Mouse (Mus musculus): ENCODE data around the gene Cald1.

Cald1 gene

GRCm38 (mm10) chr6:34598121-34599065, at the start of gene Cald1:
Cald1 (plus strand) TSS chr6:34598500.
- DNase-seq (ENCODE audit: low read depth, low spot score), result peak; percentile 61

DNA sequence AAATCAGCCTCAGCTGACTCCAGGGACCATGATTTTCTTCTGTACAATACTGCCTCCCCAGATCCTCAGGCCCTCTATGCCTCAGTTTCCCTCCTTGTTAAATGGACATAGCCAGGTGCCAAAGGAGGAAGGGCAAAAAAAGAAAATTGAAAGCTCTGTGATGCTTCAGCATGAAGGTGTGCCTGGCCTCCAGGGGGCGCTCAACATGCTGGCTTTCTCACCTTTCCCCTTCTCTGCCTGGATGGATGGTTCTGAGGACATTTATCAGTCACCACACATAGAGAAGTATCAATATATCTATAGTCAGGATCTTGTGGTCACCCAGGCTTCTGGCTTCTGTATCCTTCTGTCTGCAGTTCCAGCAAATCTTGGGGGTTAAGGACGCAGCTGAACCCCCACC, 49.3 kb upstream of the Cald1 start:
- DNase-seq (ENCODE audit: low read depth, low spot score), result peak; percentile 35

DNA sequence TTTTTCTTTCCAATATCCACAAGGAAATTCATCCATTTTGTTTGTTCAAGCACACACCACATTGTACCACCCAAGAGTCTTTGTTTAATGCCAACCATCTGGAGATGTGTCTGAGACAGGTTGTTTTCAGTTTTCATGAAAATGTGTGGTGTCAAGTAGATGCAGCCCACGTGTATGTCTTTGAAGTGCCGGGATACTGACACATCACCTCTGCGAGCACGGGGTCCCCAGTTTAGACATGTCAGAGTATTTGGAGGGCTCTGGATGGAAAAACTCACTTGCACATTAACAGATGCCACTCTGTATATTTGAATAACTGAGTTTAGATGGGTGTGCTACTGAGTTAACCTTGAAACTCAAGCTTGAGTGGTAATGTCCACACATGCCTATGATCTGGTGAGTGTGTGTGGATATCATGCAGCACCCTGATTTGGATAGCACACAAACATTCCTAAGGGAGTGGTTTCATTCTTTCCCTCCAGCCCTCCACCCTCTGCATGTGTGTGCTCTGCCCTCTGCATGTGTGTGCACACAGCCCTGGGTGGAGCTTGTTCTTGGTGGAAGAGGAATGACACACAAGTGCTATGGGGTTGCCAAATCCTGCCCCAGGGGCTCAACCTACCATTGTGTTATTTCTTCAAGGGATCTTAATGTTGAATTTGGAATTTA, 45.7 kb upstream of the Cald1 start:
- no peak for DNase-seq (ENCODE audit: low read depth, low spot score)

DNA sequence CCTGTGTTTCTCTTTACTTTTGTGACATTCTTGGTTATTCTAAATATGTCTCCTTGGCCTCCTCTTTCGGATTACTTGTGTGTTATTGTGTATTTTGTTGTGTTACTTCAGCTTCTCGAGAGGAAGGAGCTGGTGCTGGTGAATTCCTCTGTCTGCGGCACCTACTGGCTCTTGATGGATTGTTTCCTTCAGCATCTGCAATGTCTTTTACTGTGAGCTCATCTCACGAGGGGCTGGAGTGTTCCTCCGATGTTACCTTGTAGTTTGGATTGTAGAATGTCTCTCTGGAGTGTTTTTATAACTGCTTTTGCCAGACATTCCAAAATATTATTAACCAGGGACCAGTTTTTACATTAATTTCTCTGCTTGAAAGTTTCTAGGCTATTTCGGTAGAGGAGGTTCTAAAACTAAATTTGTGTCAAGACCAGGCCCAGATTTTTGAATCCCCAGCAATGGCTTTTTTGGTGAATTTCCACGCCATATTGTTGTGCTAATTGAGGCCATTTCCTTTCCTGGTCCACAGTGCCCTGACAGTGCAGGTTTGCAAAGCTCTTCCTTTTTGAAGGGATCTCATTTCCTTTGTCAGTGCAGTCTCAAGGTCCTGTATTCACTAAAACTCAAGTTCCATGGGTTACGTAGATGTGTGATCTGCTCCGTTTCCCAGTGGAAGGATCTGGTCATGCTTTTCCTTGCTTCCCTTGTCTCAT, 43.9 kb upstream of the Cald1 start:
- no peak for DNase-seq (ENCODE audit: low read depth, low spot score)

- no peak for DNase-seq (ENCODE audit: low read depth, low spot score)
Observed at GRCm38 (mm10) chr6:34559521-34559920, 38.8 kb upstream of the Cald1 start.

DNA sequence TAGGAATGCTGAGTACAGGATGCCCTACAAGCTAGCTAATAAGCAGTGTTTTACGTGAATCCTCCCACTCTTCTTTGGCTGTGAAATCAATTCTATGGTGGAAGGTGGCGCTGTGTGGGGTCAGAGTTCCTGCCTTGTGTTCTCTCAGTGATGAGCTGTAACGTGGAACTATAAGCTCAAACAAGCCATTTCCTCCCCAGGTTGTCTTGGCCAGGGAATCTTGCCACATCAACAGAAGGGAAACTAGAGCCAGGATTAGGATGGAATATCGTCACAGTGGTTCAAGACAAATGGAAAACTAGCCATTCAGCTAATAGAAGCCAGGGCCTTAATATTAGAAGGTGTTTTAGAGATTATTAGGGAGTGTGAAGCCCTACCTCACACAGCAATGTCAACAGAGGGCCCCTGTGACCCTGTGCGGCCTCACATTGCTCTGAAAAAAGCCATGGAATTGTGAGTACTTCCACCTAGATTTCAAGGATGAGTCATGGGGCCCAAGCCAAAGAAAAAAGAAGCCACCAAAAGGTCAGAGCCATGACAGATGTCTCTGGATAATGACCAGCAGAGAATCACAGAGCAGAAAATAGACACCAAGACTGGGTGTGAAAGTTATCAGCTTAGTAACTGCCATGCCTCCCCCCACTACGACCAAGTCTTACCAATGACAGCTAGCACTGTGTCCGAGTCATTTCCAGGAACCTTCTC, 33.0 kb upstream of the Cald1 start:
- DNase-seq (ENCODE audit: low read depth, low spot score), result no peak

DNA sequence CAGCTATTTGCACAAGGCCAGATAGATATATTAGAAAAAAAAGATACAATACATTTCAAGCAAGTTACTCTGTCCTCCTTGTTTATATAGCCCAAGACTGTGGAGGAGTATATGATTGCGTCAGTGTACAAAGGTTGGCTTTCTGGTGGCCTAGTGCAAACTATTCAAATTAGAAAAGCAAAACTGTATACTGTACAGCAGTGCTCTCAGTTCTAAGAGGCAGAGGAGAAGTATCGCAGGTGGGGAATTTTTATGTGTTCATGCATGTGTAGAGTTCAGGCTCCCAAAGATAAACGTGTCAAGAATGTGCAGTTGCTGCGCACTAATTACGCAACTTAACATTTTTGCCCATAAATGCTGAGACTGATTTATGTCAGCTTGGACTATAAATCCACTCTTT, 31.0 kb upstream of the Cald1 start:
- no peak for DNase-seq (ENCODE audit: low read depth, low spot score)

GRCm38 (mm10) chr6:34579504-34580068, 18.7 kb upstream of the Cald1 start:
- DNase-seq (ENCODE audit: low read depth, low spot score), result no peak

GRCm38 (mm10) chr6:34583365-34583764, 14.9 kb upstream of the Cald1 start:
- DNase-seq (ENCODE audit: low read depth, low spot score), result no peak

- no peak for DNase-seq (ENCODE audit: low read depth, low spot score)
Observed at GRCm38 (mm10) chr6:34588066-34588465, 10.2 kb upstream of the Cald1 start.

DNA sequence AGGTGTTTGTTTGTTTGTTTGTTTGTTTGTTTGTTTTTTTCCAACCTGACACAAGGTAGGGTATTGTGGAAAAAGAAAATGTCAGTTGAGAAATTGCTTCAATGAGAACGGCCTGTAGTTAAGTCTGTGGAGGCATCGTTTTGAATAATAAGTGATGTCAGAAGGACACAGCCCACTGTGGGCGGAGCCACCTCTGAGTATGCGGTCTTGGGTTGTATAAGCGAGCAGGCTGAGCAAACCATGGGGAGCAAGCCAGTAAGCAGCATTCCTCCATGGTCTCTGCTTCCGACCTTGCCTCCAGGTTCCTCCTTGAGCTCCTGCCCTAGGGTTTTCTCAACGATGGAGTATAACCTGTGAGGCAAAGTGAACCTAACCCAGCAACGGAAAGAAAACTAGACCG, 7.6 kb upstream of the Cald1 start:
- no peak for DNase-seq (ENCODE audit: low read depth, low spot score)

DNA sequence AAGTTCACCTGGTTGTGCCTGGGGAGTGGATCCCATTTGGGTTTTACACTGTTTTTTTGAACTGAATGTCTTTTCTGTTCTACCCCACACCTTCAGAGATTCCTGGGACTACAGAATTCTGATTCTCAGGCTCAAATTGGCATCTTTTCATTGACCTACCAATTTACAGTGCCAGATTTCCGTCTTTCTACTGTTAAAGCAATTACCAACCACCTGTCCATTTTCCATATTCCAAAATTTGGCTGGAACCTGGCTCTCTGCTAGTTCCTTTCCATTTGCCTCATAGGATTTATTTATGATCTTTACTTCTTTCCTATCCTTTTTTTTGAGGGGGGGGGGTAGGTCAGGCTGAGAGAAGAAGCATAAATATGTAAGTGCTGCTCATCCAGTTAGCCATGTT, 4.9 kb upstream of the Cald1 start:
- no peak for DNase-seq (ENCODE audit: low read depth, low spot score)

- no peak for DNase-seq (ENCODE audit: low read depth, low spot score)
Observed at GRCm38 (mm10) chr6:34597316-34597715, 984 bp upstream of the Cald1 start.

DNA sequence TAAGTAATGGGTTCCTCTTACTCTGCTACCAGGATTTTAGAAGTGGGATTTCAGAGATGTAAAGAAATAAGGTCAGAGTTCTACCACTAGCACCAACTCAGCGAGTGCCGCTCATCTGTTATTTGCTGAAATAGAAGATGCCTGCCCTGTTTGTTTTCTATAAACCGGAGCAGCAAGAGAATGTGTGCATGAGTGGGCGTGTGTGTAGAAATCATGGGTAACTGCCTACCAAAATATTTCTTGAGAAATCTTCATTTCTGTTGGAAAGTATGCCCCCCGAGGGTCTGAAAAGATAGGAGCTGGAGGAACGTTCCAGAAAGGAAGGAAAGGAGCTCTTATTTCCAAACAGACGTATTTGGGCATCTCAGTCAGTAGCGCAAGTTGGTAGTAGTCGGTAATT, 871 bp downstream of the Cald1 start:
- no peak for DNase-seq (ENCODE audit: low read depth, low spot score)

- DNase-seq (ENCODE audit: low read depth, low spot score), result no peak
Observed at GRCm38 (mm10) chr6:34599631-34600111, 1.4 kb downstream of the Cald1 start.

GRCm38 (mm10) chr6:34600850-34601249, 2.5 kb downstream of the Cald1 start:
- no peak for DNase-seq (ENCODE audit: low read depth, low spot score)

DNA sequence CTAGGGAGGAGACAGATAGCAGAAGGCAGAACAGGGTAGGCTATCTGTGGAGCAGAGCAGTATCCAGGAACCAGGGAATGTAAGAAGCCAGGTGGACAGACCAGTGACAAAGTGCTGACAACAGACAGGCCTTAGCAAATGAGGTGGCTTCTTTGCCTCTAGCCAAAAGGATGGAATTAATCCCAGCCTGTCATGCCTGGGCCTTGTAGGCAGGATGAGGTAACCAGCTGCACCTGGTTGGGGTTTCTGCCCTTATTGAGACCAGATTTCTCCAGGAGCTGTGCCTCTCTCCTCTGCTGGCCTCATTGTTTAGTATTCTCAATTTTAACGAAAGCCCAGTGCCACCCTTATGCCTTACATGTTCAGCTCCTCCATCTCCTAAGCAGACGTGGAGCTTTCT, 3.8 kb downstream of the Cald1 start:
- peak; percentile 55 for DNase-seq (ENCODE audit: low read depth, low spot score)

DNA sequence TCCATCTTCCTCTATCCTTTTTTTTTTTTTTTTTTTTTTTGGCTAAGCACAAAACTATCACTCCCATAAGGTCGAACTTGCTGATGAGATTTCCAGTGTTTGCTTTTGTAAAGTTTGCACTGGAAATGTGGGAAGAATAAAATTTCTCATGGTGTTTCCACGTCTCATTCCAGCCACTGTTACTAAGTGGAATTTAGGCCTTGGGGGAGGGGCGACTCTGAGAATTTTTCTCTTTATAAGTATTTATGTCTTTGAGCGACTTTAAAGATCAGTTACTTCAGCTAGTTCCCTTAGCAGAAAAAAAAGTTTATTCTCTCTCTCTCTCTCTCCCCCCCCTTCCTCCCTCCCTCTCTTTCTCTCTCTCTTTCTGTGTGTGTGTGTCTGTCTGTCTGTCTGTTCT, 8.1 kb downstream of the Cald1 start:
- DNase-seq (ENCODE audit: low read depth, low spot score), result no peak

DNA sequence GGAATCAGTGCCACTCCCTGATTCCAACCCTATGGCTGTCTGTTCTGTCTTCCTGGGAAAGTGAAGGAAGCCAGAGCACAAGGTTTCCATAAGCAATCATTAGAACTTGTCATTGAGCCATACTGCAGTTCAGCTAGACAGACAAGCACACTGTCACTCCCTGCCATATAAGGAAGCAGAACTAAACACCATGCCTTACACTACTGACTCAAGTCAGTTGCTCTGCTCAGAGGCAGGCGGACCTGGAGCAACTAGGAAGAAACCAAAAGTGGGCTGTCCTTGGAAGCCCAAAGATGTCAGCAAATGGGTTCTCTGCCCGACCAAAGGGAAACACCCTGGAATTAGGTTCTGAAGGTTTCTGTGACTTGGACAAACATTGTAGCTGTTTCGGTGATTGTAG, 10.3 kb downstream of the Cald1 start:
- no peak for DNase-seq (ENCODE audit: low read depth, low spot score)

GRCm38 (mm10) chr6:34609892-34610829, 11.9 kb downstream of the Cald1 start:
- no peak for DNase-seq (ENCODE audit: low read depth, low spot score)
